Mouse (Mus musculus): ENCODE measurements around the gene Scn4a.

DNA sequence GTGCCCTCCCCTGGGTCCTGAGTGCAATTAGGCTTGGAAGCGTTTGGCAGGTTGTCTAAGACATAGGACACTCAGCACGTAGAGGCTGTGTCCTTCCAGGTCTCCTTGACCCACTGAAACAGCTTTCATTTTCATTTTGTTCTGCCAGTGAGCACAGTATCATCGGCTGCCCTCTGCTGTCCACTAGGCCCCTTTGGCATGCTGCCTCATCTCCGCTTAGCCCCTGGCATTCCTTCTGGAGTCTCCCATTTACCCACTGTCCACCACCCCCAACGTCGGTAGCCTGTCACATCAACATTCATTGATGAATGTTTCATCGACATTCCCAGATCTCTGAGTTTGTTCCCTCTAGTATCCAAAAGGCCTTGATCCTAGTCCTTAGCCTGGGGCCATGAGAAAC, 28.8 kb upstream of the Scn4a start:
- no peak for TF ChIP-seq GATA1 (IDR thresholded peaks at IDR 0.05; ENCODE audit: borderline replicate concordance, low read length)
- TF ChIP-seq FLI1 (IDR thresholded peaks at IDR 0.05; ENCODE audit: low read length) = no peak

Measured in megakaryocyte, embryonic 14.5 days (primary cell).